Mouse (Mus musculus): ENCODE measurements around the gene Olfr1126.
"Not testable (repeated sequence)": the region's sequence is repeated elsewhere in the genome, so short reads cannot be mapped to it uniquely, and the experiment has no call there.

Gene Olfr1126

GRCm38 (mm10) chr2:87453662-87454061, at the start of gene Olfr1126:
TSS of gene Olfr1126 (plus strand) at chr2:87453962.
- DNase-seq (ENCODE audit: low spot score) = no peak

GRCm38 (mm10) chr2:87416335-87416734, 37.4 kb upstream of the Olfr1126 start, which contains the start of gene Olfr1123:
TSS of gene Olfr1123 (plus strand) at chr2:87416635.
- DNase-seq (ENCODE audit: low spot score) = no peak

DNA sequence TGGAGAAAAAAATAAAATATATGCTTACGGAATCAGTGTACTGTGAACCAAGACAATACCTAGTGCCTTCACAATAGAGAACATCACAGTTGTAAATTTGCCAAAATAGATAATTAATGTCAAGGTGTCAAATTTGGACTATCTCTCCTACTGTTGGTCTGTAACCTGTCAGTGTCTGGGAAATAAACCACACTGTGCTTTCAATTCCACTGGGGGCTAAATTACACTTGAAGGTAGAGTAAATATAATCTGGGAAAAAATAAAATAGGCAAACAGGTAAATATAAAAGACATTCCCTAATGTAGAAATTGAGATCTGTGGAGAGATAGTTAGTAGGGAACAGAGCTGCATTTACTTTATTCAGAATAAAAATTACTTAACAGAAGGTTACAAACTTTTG, 23.8 kb upstream of the Olfr1126 start, which contains the start of gene Olfr1124:
Olfr1124 (plus strand) TSS at position 301 of the 400 bp plus-strand sequence.
- DNase-seq (ENCODE audit: low spot score) = no peak

- DNase-seq (ENCODE audit: low spot score) = no peak
Measured at GRCm38 (mm10) chr2:87437731-87438130, 16.0 kb upstream of the Olfr1126 start.

DNA sequence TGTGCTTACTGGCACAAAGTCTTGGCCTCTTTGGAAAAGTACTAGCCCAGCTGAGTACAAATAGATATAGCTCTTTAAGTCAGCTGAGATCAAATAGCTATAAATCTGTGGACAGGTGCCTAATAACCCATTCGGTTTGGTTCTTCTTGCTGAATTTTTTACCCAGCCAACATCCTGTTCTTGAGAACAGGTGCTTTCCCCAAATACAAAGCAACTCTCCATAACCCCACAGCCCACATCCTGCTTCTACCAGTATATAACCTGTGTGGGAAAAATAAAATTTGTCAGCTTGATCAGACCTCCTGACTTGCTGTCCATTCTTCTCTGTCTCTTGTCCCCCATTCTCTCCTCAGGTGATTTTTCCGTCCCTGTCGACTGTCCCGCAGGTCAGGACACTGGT, 8.0 kb downstream of the Olfr1126 start:
- DNase-seq (ENCODE audit: low spot score) = no peak

- no peak for DNase-seq (ENCODE audit: low spot score)
Measured at GRCm38 (mm10) chr2:87480207-87480606, 26.4 kb downstream of the Olfr1126 start.

GRCm38 (mm10) chr2:87481158-87481557, 27.4 kb downstream of the Olfr1126 start:
- DNase-seq (ENCODE audit: low spot score) = no peak

GRCm38 (mm10) chr2:87482276-87482675, 28.5 kb downstream of the Olfr1126 start:
- no peak for DNase-seq (ENCODE audit: low spot score)

DNA sequence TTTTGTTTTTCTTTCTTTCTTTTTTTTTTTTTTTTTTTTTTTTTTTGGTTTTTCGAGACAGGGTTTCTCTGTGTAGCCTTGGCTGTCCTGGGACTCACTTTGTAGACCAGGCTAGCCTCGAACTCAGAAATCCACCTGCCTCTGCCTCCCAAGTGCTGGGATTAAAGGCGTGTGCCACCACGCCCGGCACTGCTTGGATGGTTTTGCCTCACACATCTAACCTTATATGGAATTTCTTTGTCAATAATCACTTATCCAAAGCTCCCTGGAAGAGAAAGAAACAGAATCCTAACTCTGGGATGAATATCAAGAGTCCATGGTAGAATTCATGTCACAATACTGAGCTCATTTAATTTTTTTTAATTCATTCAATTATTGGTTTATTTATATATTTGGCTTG, 43.2 kb downstream of the Olfr1126 start, which contains the start of gene Pramel7:
Pramel7 (minus strand) TSS at position 101 of the 400 bp plus-strand sequence.
- not testable (repeated sequence) for DNase-seq (ENCODE audit: low spot score)

DNA sequence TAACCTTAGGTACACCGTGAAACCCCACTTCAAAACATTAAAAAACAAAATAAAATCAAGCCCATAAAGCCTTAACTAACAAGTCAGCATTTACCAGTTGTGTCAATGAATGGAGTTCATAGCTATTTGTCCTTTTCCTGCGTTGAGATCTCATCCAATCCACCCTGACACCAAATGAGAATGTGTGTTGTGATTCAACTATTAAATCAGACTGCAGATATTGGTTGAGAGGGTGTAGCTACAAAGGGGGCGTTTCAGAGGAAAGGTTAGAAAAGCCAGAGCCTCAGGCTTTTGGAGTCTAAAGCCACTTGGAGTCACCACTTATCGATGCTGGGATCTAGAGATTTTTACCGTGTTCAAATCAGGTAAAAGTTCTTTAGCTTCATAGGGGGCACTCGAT, 52.5 kb downstream of the Olfr1126 start, which contains the start of gene Pramel6:
Pramel6 (plus strand) TSS at position 301 of the 400 bp plus-strand sequence.
- no peak for DNase-seq (ENCODE audit: low spot score)

Data from urinary bladder, postnatal 10 days (tissue).